In the genomic region with DNA sequence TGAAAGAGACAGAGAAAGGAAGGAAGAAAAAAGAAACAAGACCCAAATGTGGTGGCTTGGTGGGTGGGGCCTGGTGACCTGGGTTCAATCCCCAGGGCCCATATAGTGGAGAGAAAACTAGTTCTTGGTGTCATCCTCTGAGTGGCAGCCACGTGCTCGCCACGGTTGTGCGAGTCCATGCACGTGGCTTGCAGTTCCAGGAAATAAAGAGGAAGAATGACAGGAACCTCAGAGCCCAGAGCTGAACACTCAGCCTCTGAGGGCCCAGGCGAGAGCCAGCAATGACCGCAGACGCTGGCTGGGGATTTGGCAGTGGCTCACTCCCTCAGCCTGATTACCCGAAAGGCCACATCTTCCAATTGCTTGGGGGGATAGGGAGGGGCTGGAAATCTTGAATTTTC, we compare ENCODE assay signal across 11 mouse cellular contexts. TPM values are rescaled to one million over a fixed set of nuclear protein-coding genes. Genes with fewer than 3 reads are reported as not detected.
DNase-seq lines count a peak whose midpoint lies in the region; ATAC-seq lines count a peak whose summit lies in the region.
"Had no signal": no experiment of that assay in that cellular context is flagged by ENCODE, and none has a peak within 500 bp of the region (broad histone marks: within the 10 kb centered on the region; RNA-seq: fewer than 3 reads in every experiment).

No protein-coding gene starts in this region.

- H3K4me3 ChIP-seq in limb, embryonic 12.5 days (replicated peaks): no peak overlapping the region
- H3K4me3 ChIP-seq in limb, embryonic 10.5 days: no peak overlapping the region
- H3K4me3 ChIP-seq: embryonic facial prominence, embryonic 12.5 days; intestine, embryonic 15.5 days; lung, embryonic 15.5 days had no signal

- no peak overlapping the region for H3K4me2 ChIP-seq in limb, embryonic 12.5 days
- H3K4me2 ChIP-seq: embryonic facial prominence, embryonic 12.5 days; intestine, embryonic 15.5 days; lung, embryonic 15.5 days had no signal

- H3K4me1 ChIP-seq in limb, embryonic 12.5 days (replicated peaks): no peaks in the 10 kb centered on the region
- H3K4me1 ChIP-seq in limb, embryonic 10.5 days: no peaks in the 10 kb centered on the region
- H3K4me1 ChIP-seq: embryonic facial prominence, embryonic 12.5 days; intestine, embryonic 15.5 days; lung, embryonic 15.5 days had no signal

- DNase-seq in adrenal gland, adult 8-10 months: peak; percentile 1
- DNase-seq in adrenal gland, postnatal 25 days: no peak
- DNase-seq in limb, embryonic 10.5 days (ENCODE audit: low spot score): no peak
- peak; percentile 66 for DNase-seq in gastrocnemius, postnatal 25 days
- DNase-seq in testis, postnatal 10 days (ENCODE audit: low spot score): peak; percentile 35
- no peak for DNase-seq in cerebellum, adult 18-20 months
- DNase-seq in right cerebral cortex, postnatal 14 days: no peak

- H3K36me3 ChIP-seq in limb, embryonic 12.5 days: no peaks in the 10 kb centered on the region
- H3K36me3 ChIP-seq in limb, embryonic 10.5 days: no peaks in the 10 kb centered on the region
- H3K36me3 ChIP-seq: embryonic facial prominence, embryonic 12.5 days; intestine, embryonic 15.5 days; lung, embryonic 15.5 days had no signal

- ATAC-seq in limb, embryonic 12.5 days (ENCODE audit: insufficient number of reproducible peaks, insufficient read depth, low FRiP score, low TSS enrichment, low read depth): no peak
- ATAC-seq: intestine, embryonic 15.5 days had no signal

- peaks cover 7% of the 10 kb centered on the region; the same call in 1 of the 2 replicates for H3K27me3 ChIP-seq in limb, embryonic 12.5 days
- no peaks in the 10 kb centered on the region for H3K27me3 ChIP-seq in limb, embryonic 10.5 days (ENCODE audit: low read depth, poor library complexity, severe bottlenecking)
- H3K27me3 ChIP-seq: embryonic facial prominence, embryonic 12.5 days; lung, embryonic 15.5 days had no signal

- H3K9me3 ChIP-seq in limb, embryonic 12.5 days: no peaks in the 10 kb centered on the region
- H3K9me3 ChIP-seq in limb, embryonic 10.5 days (replicated peaks): no peaks in the 10 kb centered on the region
- H3K9me3 ChIP-seq: embryonic facial prominence, embryonic 12.5 days; intestine, embryonic 15.5 days; lung, embryonic 15.5 days had no signal

- 0 out of 2 replicates have a peak overlapping the region, but pooled peaks have one; percentile 8 for H3K9ac ChIP-seq in limb, embryonic 12.5 days (replicated peaks)
- H3K9ac ChIP-seq: embryonic facial prominence, embryonic 12.5 days; intestine, embryonic 15.5 days; lung, embryonic 15.5 days had no signal

- WGBS in limb, embryonic 12.5 days: 84% methylated on average over 9 of the region's 9 CpGs
- 80% methylated on average over 9 of the region's 9 CpGs for WGBS in limb, embryonic 10.5 days

- no peak overlapping the region for H3K27ac ChIP-seq in limb, embryonic 12.5 days
- H3K27ac ChIP-seq in limb, embryonic 10.5 days: no peak overlapping the region
- H3K27ac ChIP-seq: embryonic facial prominence, embryonic 12.5 days; intestine, embryonic 15.5 days; lung, embryonic 15.5 days had no signal

RNA-seq across cellular contexts. Expression of a gene that starts 30.7 kb away (rescaled TPM):
- 10 to 100 TPM; 26.8 to 54.4 (median 40.8) TPM for total RNA-seq in adrenal gland, adult 8-10 months (2022)
- 17.7 and 24.9 TPM in 2 replicates for total RNA-seq in adrenal gland, postnatal 25 days (2021)
- polyA plus RNA-seq in limb, embryonic 12.5 days (2016; fragmentation: Nextera tagmentation; extraction: Ambion mirVana): 23.9 and 27.0 TPM in 2 replicates
- 15.6 and 17.6 TPM in 2 replicates for polyA plus RNA-seq in limb, embryonic 10.5 days (2016; fragmentation: Nextera tagmentation; extraction: Ambion mirVana)
- total RNA-seq in gastrocnemius, postnatal 25 days (2021): 1 to 10 TPM; 4.2 to 5.5 TPM

Comparison
In these comparisons a context has a peak if more than half of its experiments do, and no peak if none do; other contexts are left out.
1. DNase-seq: peak in adrenal gland, adult 8-10 months (single experiment), gastrocnemius, postnatal 25 days (single experiment) and testis, postnatal 10 days (single experiment); none in adrenal gland, postnatal 25 days (single experiment), limb, embryonic 10.5 days (single experiment), cerebellum, adult 18-20 months (0 of 2) and right cerebral cortex, postnatal 14 days (single experiment).